ENCODE assay signal across 20 mouse cellular contexts in genomic region chr5:25261452-25261851, GRCm38 (mm10). TPM values are rescaled to one million over a fixed set of nuclear protein-coding genes. Genes with fewer than 3 reads are reported as not detected.
DNase-seq lines count a peak whose midpoint lies in the region; ATAC-seq lines count a peak whose summit lies in the region.
"Had no signal": no experiment of that assay in that cellular context is flagged by ENCODE, and none has a peak within 500 bp of the region (broad histone marks: within the 10 kb centered on the region; RNA-seq: fewer than 3 reads in every experiment).

No protein-coding gene starts in this region.

- no peak for ATAC-seq in midbrain, embryonic 14.5 days (ENCODE audit: low FRiP score, low TSS enrichment)
- ATAC-seq in activated CD4-positive, CD25-positive, alpha-beta regulatory T cell, adult 4 months = no peak
- ATAC-seq: forebrain, embryonic 15.5 days had no signal

- no peak overlapping the region for H3K9ac ChIP-seq in midbrain, embryonic 14.5 days (replicated peaks; ENCODE audit: low read length)
- H3K9ac ChIP-seq: embryonic facial prominence, embryonic 12.5 days; forebrain, embryonic 15.5 days; heart, embryonic 12.5 days had no signal

- 88% methylated on average over 6 of the region's 6 CpGs for WGBS in midbrain, embryonic 14.5 days
- 92% methylated on average over 6 of the region's 6 CpGs for WGBS in midbrain, embryonic 10.5 days

- no peak overlapping the region for H3K4me2 ChIP-seq in midbrain, embryonic 14.5 days (ENCODE audit: low read length)
- H3K4me2 ChIP-seq: embryonic facial prominence, embryonic 12.5 days; forebrain, embryonic 15.5 days; heart, embryonic 12.5 days had no signal

- no peaks in the 10 kb centered on the region for H3K27me3 ChIP-seq in midbrain, embryonic 14.5 days (ENCODE audit: control insufficient read depth, insufficient read depth, low read length)
- H3K27me3 ChIP-seq in midbrain, embryonic 10.5 days (ENCODE audit: low read depth, poor library complexity, severe bottlenecking) = no peaks in the 10 kb centered on the region
- H3K27me3 ChIP-seq: embryonic facial prominence, embryonic 12.5 days; forebrain, embryonic 15.5 days; heart, embryonic 12.5 days had no signal

- H3K36me3 ChIP-seq in midbrain, embryonic 14.5 days (ENCODE audit: control insufficient read depth, insufficient read depth, low read length) = peaks cover 92% of the 10 kb centered on the region
- H3K36me3 ChIP-seq in midbrain, embryonic 10.5 days = peaks cover 94% of the 10 kb centered on the region

- H3K27ac ChIP-seq in midbrain, embryonic 14.5 days (replicated peaks; ENCODE audit: low read depth, low read length) = no peak overlapping the region
- no peak overlapping the region for H3K27ac ChIP-seq in midbrain, embryonic 10.5 days (replicated peaks)
- H3K27ac ChIP-seq: embryonic facial prominence, embryonic 12.5 days; forebrain, embryonic 15.5 days; heart, adult 2 months; hindbrain, embryonic 10.5 days had no signal

- H3K9me3 ChIP-seq in midbrain, embryonic 14.5 days (ENCODE audit: control insufficient read depth, low read length) = no peaks in the 10 kb centered on the region
- no peaks in the 10 kb centered on the region for H3K9me3 ChIP-seq in midbrain, embryonic 10.5 days (replicated peaks)
- H3K9me3 ChIP-seq: embryonic facial prominence, embryonic 12.5 days; forebrain, embryonic 15.5 days; heart, embryonic 12.5 days; hindbrain, embryonic 10.5 days had no signal

- H3K4me3 ChIP-seq in midbrain, embryonic 14.5 days (replicated peaks; ENCODE audit: low read depth, low read length) = no peak overlapping the region
- H3K4me3 ChIP-seq in midbrain, embryonic 10.5 days = no peak overlapping the region
- H3K4me3 ChIP-seq: embryonic facial prominence, embryonic 12.5 days; forebrain, embryonic 15.5 days; heart, adult 2 months; heart, embryonic 12.5 days; hindbrain, embryonic 10.5 days had no signal

- H3K4me1 ChIP-seq in midbrain, embryonic 14.5 days (ENCODE audit: control insufficient read depth, insufficient read depth, low read length) = no peaks in the 10 kb centered on the region
- H3K4me1 ChIP-seq in midbrain, embryonic 10.5 days = no peaks in the 10 kb centered on the region
- H3K4me1 ChIP-seq: embryonic facial prominence, embryonic 12.5 days; forebrain, embryonic 15.5 days; heart, embryonic 12.5 days; hindbrain, embryonic 10.5 days had no signal

- peak; percentile 49 for DNase-seq in kidney, adult 11 months
- DNase-seq in kidney, adult 18-20 months = no peak
- DNase-seq in midbrain, embryonic 14.5 days = peak; percentile 8
- no peak for DNase-seq in midbrain, embryonic 10.5 days (ENCODE audit: low spot score)
- peak; percentile 36 for DNase-seq in kidney, postnatal 14 days
- no peak for DNase-seq in lung, adult 18-20 months
- DNase-seq: adrenal gland, postnatal 14 days; cerebellum, adult 11-12 months; cerebellum, adult 9-10 months; cerebellum, postnatal 25 days; heart, adult 2 months had no signal

RNA-seq across cellular contexts. Expression of gene E130116L18Rik, which starts 38.5 kb away (rescaled TPM):
- not detected in 2 replicates for polyA plus RNA-seq in midbrain, embryonic 14.5 days (2014; fragmentation: Nextera tagmentation; extraction: Ambion mirVana)
- polyA plus RNA-seq in midbrain, embryonic 10.5 days (2016; fragmentation: Nextera tagmentation; extraction: Ambion mirVana) = 1.7 TPM in 1 of 2 replicates, not detected in the other
- not detected for polyA plus RNA-seq in activated CD4-positive, CD25-positive, alpha-beta regulatory T cell, adult 4 months (2017; shearing (Covaris generic))
- polyA plus RNA-seq: C2C12; cortical plate, adult 2 months; embryonic facial prominence, embryonic 12.5 days; forebrain, embryonic 11.5 days; forebrain, embryonic 15.5 days; heart, adult 2 months; heart, embryonic 12.5 days; heart, embryonic 16.5 days; hindbrain, embryonic 10.5 days had no signal

RNA-seq across cellular contexts. Expression of gene Galnt11, which starts 39.7 kb away (rescaled TPM):
- polyA plus RNA-seq in midbrain, embryonic 14.5 days (2014; fragmentation: Nextera tagmentation; extraction: Ambion mirVana) = 42.5 and 50.0 TPM in 2 replicates
- polyA plus RNA-seq in midbrain, embryonic 10.5 days (2016; fragmentation: Nextera tagmentation; extraction: Ambion mirVana) = 30.1 and 34.1 TPM in 2 replicates
- polyA plus RNA-seq in activated CD4-positive, CD25-positive, alpha-beta regulatory T cell, adult 4 months (2017; shearing (Covaris generic)) = 1 to 10 TPM; 7.8 to 9.2 TPM

Comparison
In these comparisons a context has a peak if more than half of its experiments do, and no peak if none do; other contexts are left out.
1. DNase-seq: peak in kidney, adult 11 months (single experiment), midbrain, embryonic 14.5 days (single experiment) and kidney, postnatal 14 days (single experiment); none in kidney, adult 18-20 months (single experiment), midbrain, embryonic 10.5 days (single experiment) and lung, adult 18-20 months (0 of 2).